ENCODE assay signal across 28 mouse cellular contexts in genomic region chr8:70380069-70380468, GRCm38 (mm10). TPM values are rescaled to one million over a fixed set of nuclear protein-coding genes. Genes with fewer than 3 reads are reported as not detected.
DNase-seq lines count a peak whose midpoint lies in the region; ATAC-seq and TF ChIP-seq lines count a peak whose summit lies in the region.
"Had no signal": no experiment of that assay in that cellular context is flagged by ENCODE, and none has a peak within 500 bp of the region (broad histone marks: within the 10 kb centered on the region; RNA-seq: fewer than 3 reads in every experiment).

No protein-coding gene starts in this region.

- DNase-seq in frontal cortex, postnatal 25 days (ENCODE audit: low spot score in 2 of 2), result no peak
- peak; percentile 28 to 52 for DNase-seq in left cerebral cortex, postnatal 36 days (ENCODE audit: low spot score in 2 of 2)
- DNase-seq in left cerebral cortex, adult 2 months (ENCODE audit: extremely low spot score in 1 of 2, low spot score in 2 of 2), result no peak
- peak; percentile 62 for DNase-seq in cerebellum, adult 9-10 months
- peak; percentile 27 for DNase-seq in telencephalon, adult 2 months (ENCODE audit: low read depth, low spot score)
- no peak for DNase-seq in gastrocnemius, postnatal 10 days
- DNase-seq: adrenal gland, postnatal 14 days; gastrocnemius, postnatal 14 days; kidney, adult 18-20 months; kidney, postnatal 36 days; lung, embryonic 14.5 days; lung, postnatal 14 days; midbrain, embryonic 14.5 days; retina, postnatal 1 day had no signal

- intact Hi-C loops in left cerebral cortex, postnatal 36 days (cut with DNase I), result no loop called here
- intact Hi-C loops in left cerebral cortex, adult 2 months (cut with DNase I), result no loop called here

- H3K27ac ChIP-seq in left cerebral cortex, adult 2 months, result no peak overlapping the region
- H3K27ac ChIP-seq: embryonic facial prominence, embryonic 13.5 days; forebrain, embryonic 10.5 days; heart, embryonic 10.5 days; heart, embryonic 15.5 days; limb, embryonic 12.5 days; liver, embryonic 15.5 days had no signal

- TF ChIP-seq CTCF in left cerebral cortex, adult 2 months (IDR thresholded peaks at IDR 0.05), result no peak

- ATAC-seq in frontal cortex, adult (ENCODE audit: low TSS enrichment), result peak; percentile 71
- ATAC-seq: CD4-positive, CD25-positive, alpha-beta regulatory T cell, adult 4 months; forebrain, embryonic 16.5 days; hindbrain, embryonic 16.5 days had no signal

- H3K4me3 ChIP-seq in left cerebral cortex, adult 2 months, result no peak overlapping the region
- H3K4me3 ChIP-seq: embryonic facial prominence, embryonic 13.5 days; forebrain, embryonic 10.5 days; heart, embryonic 10.5 days; heart, embryonic 15.5 days; limb, embryonic 12.5 days; liver, embryonic 15.5 days had no signal

RNA-seq across cellular contexts. Expression of gene Comp, which starts 6.7 kb away (rescaled TPM):
- total RNA-seq in left cerebral cortex, postnatal 36 days (2021), result under 1 TPM; 0.25 to 0.88 TPM
- total RNA-seq in left cerebral cortex, adult 2 months (2021), result under 1 TPM; 0.32 to 0.33 TPM
- total RNA-seq in gastrocnemius, postnatal 10 days (2021), result 10 to 100 TPM; 18.4 to 20.2 TPM
- total RNA-seq: adrenal gland, postnatal 14 days; granulocyte monocyte progenitor cell, adult 5-6 weeks; liver, adult 2 months had no signal

RNA-seq across cellular contexts. Expression of gene Upf1, which starts 27.0 kb away (rescaled TPM):
- 10 to 100 TPM; 59.2 to 66.3 TPM for total RNA-seq in left cerebral cortex, postnatal 36 days (2021)
- 10 to 100 TPM; 66.0 to 70.0 TPM for total RNA-seq in left cerebral cortex, adult 2 months (2021)
- 10 to 100 TPM; 34.2 to 37.3 TPM for total RNA-seq in gastrocnemius, postnatal 10 days (2021)

RNA-seq across cellular contexts. Expression of gene Gdf1, which starts 50.5 kb away (rescaled TPM):
- 10 to 100 TPM; 15.3 to 23.7 TPM for total RNA-seq in left cerebral cortex, postnatal 36 days (2021)
- 10 to 100 TPM in 1 of 2 experiments, 1 to 10 TPM in 1; 8.2 to 17.1 TPM for total RNA-seq in left cerebral cortex, adult 2 months (2021)
- 1 to 10 TPM; 3.9 to 5.3 TPM for total RNA-seq in gastrocnemius, postnatal 10 days (2021)
- total RNA-seq: common myeloid progenitor, adult 5-6 weeks; granulocyte monocyte progenitor cell, adult 5-6 weeks; liver, adult 2 months; monocyte, adult 5-6 weeks had no signal

RNA-seq across cellular contexts. Expression of gene Crtc1, which starts 59.3 kb away (rescaled TPM):
- 100 to 1,000 TPM; 116 to 140 TPM for total RNA-seq in left cerebral cortex, postnatal 36 days (2021)
- total RNA-seq in left cerebral cortex, adult 2 months (2021), result 100 to 1,000 TPM; 134 to 153 TPM
- total RNA-seq in gastrocnemius, postnatal 10 days (2021), result 10 to 100 TPM in 1 of 2 experiments, 1 to 10 TPM in 1; 8.9 to 12.0 TPM

Comparison
In these comparisons a context has a peak if more than half of its experiments do, and no peak if none do; other contexts are left out.
1. DNase-seq: peak in left cerebral cortex, postnatal 36 days (2 of 2), cerebellum, adult 9-10 months (single experiment) and telencephalon, adult 2 months (single experiment); none in frontal cortex, postnatal 25 days (0 of 2), left cerebral cortex, adult 2 months (0 of 2) and gastrocnemius, postnatal 10 days (single experiment).
2. RNA of gene Comp, which starts 6.7 kb away (total RNA-seq): 18.4 to 20.2 TPM in gastrocnemius, postnatal 10 days; 0.25 to 0.88 TPM in left cerebral cortex, postnatal 36 days and 0.32 to 0.33 TPM in left cerebral cortex, adult 2 months; every median in the first group is over 10 times any median in the second.